Mouse (Mus musculus) erythroblast, embryonic 14.5 days (primary cell): ENCODE measurements around the gene Prickle1.

Experiments used
- GATA1 ChIP-seq: IDR thresholded peaks from 2 replicates; pipeline ENCODE4 v1.6.1; 2012; ENCODE audit warnings: low read length, inconsistent platforms, mixed read lengths
- TAL1 ChIP-seq: IDR thresholded peaks from 3 replicates; pipeline ENCODE4 v1.6.1; 2012; ENCODE audit warnings: low read length, inconsistent platforms, mixed read lengths

DNA sequence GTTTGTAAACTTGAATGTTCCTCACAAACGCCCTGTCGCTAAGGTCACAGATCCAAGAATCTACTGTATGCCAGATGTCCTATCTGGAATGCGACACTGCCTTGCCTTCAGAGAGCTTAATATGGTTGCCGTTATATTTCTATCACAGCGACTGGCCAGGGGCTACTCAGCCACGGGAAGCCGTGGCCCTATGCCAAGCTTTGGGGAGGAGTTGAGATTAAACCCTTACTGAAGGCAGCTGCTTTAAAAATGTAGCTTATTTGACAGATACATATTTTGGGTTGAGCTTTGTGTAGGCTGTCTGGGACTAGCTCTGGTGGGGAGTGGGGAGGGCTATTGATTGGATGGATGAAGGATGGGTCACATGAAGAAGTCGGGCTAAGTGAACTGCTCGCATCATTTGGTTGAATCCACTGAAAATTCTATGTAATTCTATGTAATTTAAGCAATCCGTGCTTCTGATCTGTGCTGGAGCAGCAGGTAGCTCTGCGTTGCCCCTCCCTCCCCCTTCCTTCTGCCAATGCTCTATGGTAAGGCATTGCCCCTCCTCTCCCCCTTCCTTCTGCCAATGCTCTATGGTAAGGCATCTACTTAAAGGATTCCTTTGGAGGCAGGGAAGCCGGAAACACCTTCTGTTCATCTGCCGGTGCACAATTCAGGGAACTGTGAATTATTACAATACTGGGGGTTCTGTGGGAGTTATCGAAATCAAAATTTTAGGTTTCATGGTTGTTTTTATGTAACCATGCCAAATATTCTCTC lies 28.0 kb downstream of the Prickle1 start:
- no peak for TF ChIP-seq GATA1
- no peak for TF ChIP-seq TAL1
